In the genomic region with DNA sequence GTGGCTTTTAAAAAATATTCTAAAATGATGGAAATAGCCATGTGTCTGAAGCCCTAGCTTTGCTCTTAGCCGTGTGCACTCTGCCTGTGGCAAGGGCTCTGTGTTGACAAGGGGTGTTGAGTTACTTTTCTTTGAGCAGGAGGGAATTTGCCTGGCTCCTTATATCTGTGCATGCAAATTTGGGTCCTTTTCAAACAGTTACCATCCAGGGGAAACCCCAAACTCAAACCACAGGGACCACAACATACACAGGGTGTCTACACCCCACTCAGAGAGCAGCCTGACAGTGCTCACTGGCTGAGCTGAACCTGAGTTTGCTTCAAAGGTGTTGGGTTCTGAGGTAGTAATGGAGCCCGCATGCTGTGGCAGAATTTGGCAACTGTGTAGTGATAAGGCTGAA, we compare ENCODE assay signal across 13 mouse cellular contexts. TPM values are rescaled to one million over a fixed set of nuclear protein-coding genes. Genes with fewer than 3 reads are reported as not detected.
DNase-seq lines count a peak whose midpoint lies in the region; ATAC-seq and TF ChIP-seq lines count a peak whose summit lies in the region.
"Had no signal": no experiment of that assay in that cellular context is flagged by ENCODE, and none has a peak within 500 bp of the region (broad histone marks: within the 10 kb centered on the region; RNA-seq: fewer than 3 reads in every experiment).

No protein-coding gene starts in this region.

- peak; percentile 95 for TF ChIP-seq EP300 in CH12.LX (IDR thresholded peaks at IDR 0.05; ENCODE audit: low read length)

- TF ChIP-seq RAD21 in CH12.LX (IDR thresholded peaks at IDR 0.05; ENCODE audit: low read depth, low read length): no peak; the same call in 1 of the 2 replicates

- H3K4me3 ChIP-seq in left cerebral cortex, adult 2 months: no peak overlapping the region
- peak overlapping the region in 1 of 3 experiments; percentile 3 for H3K4me3 ChIP-seq in CH12.LX (replicated peaks in 1 of 3; ENCODE audit: low read depth in 2 of 3, low read length in 2 of 3, poor library complexity in 1 of 3)
- no peak overlapping the region for H3K4me3 ChIP-seq in liver, embryonic 13.5 days (replicated peaks)

- in situ Hi-C loops in CH12.LX (cut with MboI; ENCODE audit: low pct_ligation_motif_present, low pct_unique_long_range_greater_than_20kb, low sequenced_read_pairs): loop anchor here (5.0 kb wide), 2 partner anchors 65 to 125 kb away; no protein-coding TSS in a partner anchor

- H3K9ac ChIP-seq in CH12.LX (ENCODE audit: insufficient read depth, low read depth): no peak overlapping the region
- H3K9ac ChIP-seq in liver, embryonic 13.5 days: peak overlapping the region; percentile 60

- 54% methylated on average over 2 of the region's 2 CpGs for WGBS in liver, embryonic 13.5 days (ENCODE audit: insufficient replicate concordance)

- ATAC-seq in liver, embryonic 13.5 days (ENCODE audit: low read depth): no peak

- H3K9me3 ChIP-seq in CH12.LX (replicated peaks; ENCODE audit: low read length): no peaks in the 10 kb centered on the region
- H3K9me3 ChIP-seq in liver, embryonic 13.5 days (replicated peaks): no peaks in the 10 kb centered on the region

- peak overlapping the region; percentile 40; the same call in 1 of the 2 replicates for H3K27ac ChIP-seq in left cerebral cortex, adult 2 months
- peak overlapping the region; percentile 54; the same call in 1 of the 2 replicates for H3K27ac ChIP-seq in CH12.LX (ENCODE audit: insufficient read depth, low read depth)
- H3K27ac ChIP-seq in liver, embryonic 13.5 days: peak overlapping the region; percentile 92

- H3K36me3 ChIP-seq in CH12.LX (replicated peaks in 1 of 2; ENCODE audit: control insufficient read depth in 1 of 2, insufficient read depth in 1 of 2, low read length in 1 of 2): peaks cover 0 to 60% of the 10 kb centered on the region in 2 experiments
- H3K36me3 ChIP-seq in liver, embryonic 13.5 days: peaks cover 22% of the 10 kb centered on the region

- peak; percentile 60 for TF ChIP-seq POLR2A in CH12.LX (IDR thresholded peaks at IDR 0.05; ENCODE audit: low read depth, low read length)

- no peak for DNase-seq in left cerebral cortex, adult 2 months (ENCODE audit: extremely low spot score in 1 of 2, low spot score in 2 of 2)
- no peak for DNase-seq in left cerebral cortex, adult 11 months (ENCODE audit: low spot score)
- peak; percentile 99 for DNase-seq in CH12.LX (ENCODE audit: extremely low read depth)
- no peak for DNase-seq in liver, embryonic 13.5 days
- DNase-seq in thymus, postnatal 0 days (ENCODE audit: low spot score): peak; percentile 49
- DNase-seq in frontal cortex, postnatal 25 days (ENCODE audit: low spot score in 2 of 2): no peak
- no peak for DNase-seq in cerebellum, postnatal 36 days
- no peak for DNase-seq in embryo, embryonic 10 days (ENCODE audit: low spot score)
- DNase-seq: adrenal gland, postnatal 25 days; heart, postnatal 4 days; kidney, adult 2 months had no signal

- no peaks in the 10 kb centered on the region for H3K79me2 ChIP-seq in CH12.LX (replicated peaks; ENCODE audit: control insufficient read depth, extremely low read depth, insufficient read depth, poor library complexity, severe bottlenecking)

- peaks cover 48 to 97% of the 10 kb centered on the region in 2 experiments for H3K4me1 ChIP-seq in CH12.LX (ENCODE audit: control insufficient read depth in 1 of 2, insufficient read depth in 2 of 2)
- peaks cover 100% of the 10 kb centered on the region for H3K4me1 ChIP-seq in liver, embryonic 13.5 days (replicated peaks)

- dilution Hi-C loops in CH12.LX (cut with MboI; ENCODE audit: extremely low pct_ligation_motif_present, extremely low pct_unique_long_range_greater_than_20kb, low sequenced_read_pairs): no loop called here

- TF ChIP-seq CTCF in left cerebral cortex, adult 2 months (IDR thresholded peaks at IDR 0.05): no peak
- no peak for TF ChIP-seq CTCF in CH12.LX (conservative IDR thresholded peaks at IDR 0.05 in 1 of 2, IDR thresholded peaks at IDR 0.05 in 1 of 2; ENCODE audit: low read depth in 2 of 2, low read length in 2 of 2)

- intact Hi-C loops in left cerebral cortex, adult 2 months (cut with DNase I): no loop called here

- no peaks in the 10 kb centered on the region for H3K27me3 ChIP-seq in CH12.LX (replicated peaks)
- H3K27me3 ChIP-seq in liver, embryonic 13.5 days: no peaks in the 10 kb centered on the region

- H3K4me2 ChIP-seq in CH12.LX (ENCODE audit: insufficient read depth, low read depth, poor library complexity, severe bottlenecking): peak overlapping the region; percentile 72
- no peak overlapping the region for H3K4me2 ChIP-seq in liver, embryonic 13.5 days

TF ChIP-seq in CH12.LX, 34 proteins besides CTCF, POLR2A, EP300 and RAD21:
- peak; percentile 63; the same call in 1 of the 2 replicates for TF ChIP-seq JUND (conservative IDR thresholded peaks at IDR 0.05; ENCODE audit: low read depth, low read length)
- no peak for TF ChIP-seq JUN (IDR thresholded peaks at IDR 0.05; ENCODE audit: insufficient read depth, low read depth, low read length)
- peak; percentile 88 for TF ChIP-seq MAFK (IDR thresholded peaks at IDR 0.05; ENCODE audit: insufficient replicate concordance, low read length)
- TF ChIP-seq ELF1 (IDR thresholded peaks at IDR 0.05; ENCODE audit: low read depth, low read length): peak; percentile 38; the same call in 1 of the 2 replicates
- 0 out of 2 replicates have a peak, but pooled peaks have one; percentile 23 for TF ChIP-seq KAT2A (IDR thresholded peaks at IDR 0.05; ENCODE audit: insufficient replicate concordance, low read length)
- TF ChIP-seq NELFE (IDR thresholded peaks at IDR 0.05; ENCODE audit: low read depth, low read length): peak; percentile 49; the same call in 1 of the 2 replicates
- no peak for TF ChIP-seq USF2 (conservative IDR thresholded peaks at IDR 0.05; ENCODE audit: low read depth, low read length)
- TF ChIP-seq POLR2AphosphoS2 (IDR thresholded peaks at IDR 0.05; ENCODE audit: low read depth, low read length): no peak
- TF ChIP-seq ZC3H11A (IDR thresholded peaks at IDR 0.05; ENCODE audit: low read depth, low read length): no peak
- TF ChIP-seq CHD1 (IDR thresholded peaks at IDR 0.05; ENCODE audit: low read depth, low read length): 0 out of 2 replicates have a peak, but pooled peaks have one; percentile 52
- no peak for TF ChIP-seq USF1 (IDR thresholded peaks at IDR 0.05; ENCODE audit: low read depth, low read length)
- TF ChIP-seq TBP (conservative IDR thresholded peaks at IDR 0.05; ENCODE audit: low read depth, low read length): peak; percentile 96
- peak; percentile 85 for TF ChIP-seq BHLHE40 (IDR thresholded peaks at IDR 0.05; ENCODE audit: low read depth, low read length)
- peak; percentile 93 for TF ChIP-seq MEF2A (IDR thresholded peaks at IDR 0.05; ENCODE audit: borderline replicate concordance, low read depth, low read length)
- TF ChIP-seq TCF12 (IDR thresholded peaks at IDR 0.05; ENCODE audit: low read depth, low read length): peak; percentile 92
- peak; percentile 87 for TF ChIP-seq MYC (IDR thresholded peaks at IDR 0.05; ENCODE audit: low read depth, low read length)
- peak; percentile 74 for TF ChIP-seq CHD2 (IDR thresholded peaks at IDR 0.05; ENCODE audit: low read length)
- TF ChIP-seq GABPA (IDR thresholded peaks at IDR 0.05; ENCODE audit: insufficient replicate concordance, low read depth, low read length): no peak
- TF ChIP-seq MAZ (IDR thresholded peaks at IDR 0.05; ENCODE audit: low read depth, low read length): peak; percentile 93
- peak; percentile 97 for TF ChIP-seq RCOR1 (conservative IDR thresholded peaks at IDR 0.05; ENCODE audit: low read depth, low read length)
- TF ChIP-seq ETS1 (conservative IDR thresholded peaks at IDR 0.05; ENCODE audit: low read depth, low read length): peak; percentile 94
- no peak for TF ChIP-seq PAX5 (IDR thresholded peaks at IDR 0.05; ENCODE audit: low read length)
- no peak for TF ChIP-seq UBTF (IDR thresholded peaks at IDR 0.05; ENCODE audit: low read depth, low read length)
- TF ChIP-seq NRF1 (IDR thresholded peaks at IDR 0.05; ENCODE audit: low read depth, low read length): peak; percentile 43; the same call in 1 of the 2 replicates
- TF ChIP-seq SMC3 (IDR thresholded peaks at IDR 0.05; ENCODE audit: low read depth, low read length): peak; percentile 19; the same call in 1 of the 2 replicates
- 0 out of 2 replicates have a peak, but pooled peaks have one; percentile 39 for TF ChIP-seq E2F4 (IDR thresholded peaks at IDR 0.05; ENCODE audit: insufficient replicate concordance, low read depth, low read length)
- TF ChIP-seq MAX (IDR thresholded peaks at IDR 0.05; ENCODE audit: low read length): peak; percentile 89
- peak; percentile 93 for TF ChIP-seq SIN3A (IDR thresholded peaks at IDR 0.05; ENCODE audit: low read length)
- peak; percentile 42; the same call in 1 of the 2 replicates for TF ChIP-seq HCFC1 (IDR thresholded peaks at IDR 0.05; ENCODE audit: low read depth, low read length)
- peak; percentile 74; the same call in 1 of the 2 replicates for TF ChIP-seq MXI1 (IDR thresholded peaks at IDR 0.05; ENCODE audit: low read depth, low read length)
- TF ChIP-seq ZKSCAN1 (IDR thresholded peaks at IDR 0.05; ENCODE audit: borderline replicate concordance, low read depth, low read length): no peak
- TF ChIP-seq ZNF384 (IDR thresholded peaks at IDR 0.05; ENCODE audit: low read depth, low read length): no peak; the same call in none of the 2 replicates
- TF ChIP-seq ZMIZ1 (IDR thresholded peaks at IDR 0.05; ENCODE audit: low read depth, low read length): peak; percentile 44; the same call in 1 of the 2 replicates
- peak; percentile 87 for TF ChIP-seq IRF4 (IDR thresholded peaks at IDR 0.05; ENCODE audit: low read depth, low read length)

RNA-seq across cellular contexts. Expression of a gene that starts 54.0 kb away (rescaled TPM):
- total RNA-seq in left cerebral cortex, adult 2 months (2021): 100 to 1,000 TPM; 101 to 103 TPM
- 6.8 and 9.0 TPM in 2 replicates for total RNA-seq in CH12.LX (2012; rRNA removed)
- total RNA-seq in CH12.LX (2014; rRNA removed): 13.4 and 13.9 TPM in 2 replicates
- 52.1 and 57.9 TPM in 2 replicates for polyA plus RNA-seq in CH12.LX (2012; ENCODE audit: insufficient read length, low read depth)
- polyA plus RNA-seq in liver, embryonic 13.5 days (2015; fragmentation: Nextera tagmentation; extraction: Ambion mirVana): 37.9 and 45.0 TPM in 2 replicates
- polyA plus RNA-seq in thymus, postnatal 0 days (2015; fragmentation: Nextera tagmentation; extraction: Ambion mirVana): 7.4 and 8.0 TPM in 2 replicates

RNA-seq across cellular contexts. Expression of a gene that starts 57.0 kb away (rescaled TPM):
- 1 to 10 TPM in 1 of 2 experiments, under 1 TPM in 1; 0.82 to 1.4 TPM for total RNA-seq in left cerebral cortex, adult 2 months (2021)
- total RNA-seq in CH12.LX (2012; rRNA removed) (not detected in 2 replicates), CH12.LX (2014; rRNA removed) (not detected in 2 replicates)
- not detected in 2 replicates for polyA plus RNA-seq in CH12.LX (2012; ENCODE audit: insufficient read length, low read depth)
- polyA plus RNA-seq in liver, embryonic 13.5 days (2015; fragmentation: Nextera tagmentation; extraction: Ambion mirVana): not detected in 2 replicates
- polyA plus RNA-seq in thymus, postnatal 0 days (2015; fragmentation: Nextera tagmentation; extraction: Ambion mirVana): not detected in 2 replicates
- total RNA-seq: adrenal gland, postnatal 25 days; heart, postnatal 4 days; liver, adult 2 months had no signal
- polyA plus RNA-seq: kidney, adult 2 months; liver, adult 2 months; urinary bladder, adult 2 months had no signal

Comparison
In these comparisons a context has a peak if more than half of its experiments do, and no peak if none do; other contexts are left out.
1. DNase-seq: peak in CH12.LX (single experiment) and thymus, postnatal 0 days (single experiment); none in left cerebral cortex, adult 2 months (0 of 2), left cerebral cortex, adult 11 months (single experiment), liver, embryonic 13.5 days (single experiment), frontal cortex, postnatal 25 days (0 of 2), cerebellum, postnatal 36 days (0 of 2) and embryo, embryonic 10 days (single experiment).
2. H3K27ac ChIP-seq: peak in every context shown above with its lines; median percentile 92 in liver, embryonic 13.5 days; 54 in CH12.LX; 40 in left cerebral cortex, adult 2 months.